Mouse (Mus musculus) kidney, embryonic 16.5 days (tissue): ENCODE data around the gene Atp2c2. TPM values are rescaled to one million over a fixed set of nuclear protein-coding genes. Genes with fewer than 3 reads are reported as not detected.

Source experiments
- ATAC-seq: fragments of 200-750 bp; cut with Nextera tagmentation; 2 replicates; pipeline ENCODE4 v1.8.0; 2017; ENCODE audit warnings: moderate TSS enrichment; ENCODE audit not compliant: low FRiP score, low TSS enrichment
- H3K27ac ChIP-seq: fragments of 300-500 bp; sonication (generic); 2 replicates; pipeline ENCODE4 v1.5.1; 2014; ENCODE audit warnings: low read length
- H3K27me3 ChIP-seq: fragments of 300-500 bp; sonication (generic); 2 replicates; pipeline ENCODE4 v1.6.1; 2014; ENCODE audit warnings: low read length, control low read depth, mixed read lengths; ENCODE audit not compliant: insufficient read depth
- H3K36me3 ChIP-seq: fragments of 300-500 bp; sonication (generic); 2 replicates; pipeline ENCODE4 v1.6.1; 2014; ENCODE audit warnings: low read length, control low read depth, mixed read lengths; ENCODE audit not compliant: insufficient read depth
- H3K4me1 ChIP-seq: fragments of 300-500 bp; sonication (generic); 2 replicates; pipeline ENCODE4 v1.6.1; 2014; ENCODE audit warnings: low read length, control low read depth, mixed read lengths; ENCODE audit not compliant: insufficient read depth
- H3K4me2 ChIP-seq: fragments of 300-500 bp; sonication (generic); replicated peaks from 2 replicates; pipeline ENCODE4 v1.6.1; 2014; ENCODE audit warnings: low read depth, low read length
- H3K4me3 ChIP-seq: fragments of 300-500 bp; sonication (generic); 2 replicates; pipeline ENCODE4 v1.5.1; 2014; ENCODE audit warnings: mild to moderate bottlenecking, low read length
- H3K9ac ChIP-seq: fragments of 300-500 bp; sonication (generic); replicated peaks from 2 replicates; pipeline ENCODE4 v1.6.1; 2014; ENCODE audit warnings: low read length
- H3K9me3 ChIP-seq: fragments of 300-500 bp; sonication (generic); 2 replicates; pipeline ENCODE4 v1.6.1; 2016; ENCODE audit warnings: low read length, control low read depth
- WGBS: fragments of 180-500 bp; shearing (Covaris S2); extraction: QIAGEN DNeasy Blood & Tissue Kit; methylation state at CpG from one replicate; pipeline ENCODE4 v1.1.7; 2014; 5-methylcytosine and 5-hydroxymethylcytosine counted together
- polyA plus RNA-seq: library from polyadenylated mRNA; unstranded; fragments of >200 nt; fragmentation: Nextera tagmentation; extraction: Ambion mirVana; gene quantifications from 2 replicates; pipeline ENCODE4 v1.2.1, GENCODE M21; 2015

Atp2c2 gene
- polyA plus RNA-seq, 1 experiment from 2014 or later = 1.9 TPM

DNA sequence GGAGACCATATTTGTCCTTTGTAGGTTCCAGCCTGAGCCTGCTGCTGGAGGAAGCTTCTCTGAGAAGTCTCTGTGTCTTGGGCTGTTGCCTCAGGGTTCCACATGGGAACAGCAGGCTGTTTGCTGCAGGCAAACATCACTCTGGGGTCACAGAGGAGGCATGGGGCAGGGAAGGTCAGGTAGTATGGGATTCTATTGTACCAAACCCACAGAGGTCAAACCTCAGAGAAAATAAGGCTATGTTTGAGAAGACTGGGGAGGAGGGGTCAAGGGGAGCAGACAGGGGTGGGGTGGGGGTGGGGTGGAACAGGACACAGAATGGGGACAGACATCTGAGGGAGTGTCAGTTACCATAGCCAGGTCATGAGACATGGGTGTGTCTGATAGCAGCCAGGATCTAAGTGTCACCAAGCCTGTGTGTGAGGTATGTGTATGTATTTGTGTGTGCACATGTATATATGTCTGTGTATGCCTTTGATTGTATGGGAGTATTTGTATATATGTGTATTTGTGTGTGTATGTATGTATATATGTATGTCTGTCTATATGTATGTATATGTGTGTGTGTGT is 17.0 kb downstream of the Atp2c2 start:
- no peak overlapping the region for H3K9ac ChIP-seq
- no peak overlapping the region for H3K27ac ChIP-seq
- no peaks in the 10 kb centered on the region for H3K36me3 ChIP-seq
- H3K27me3 ChIP-seq = no peaks in the 10 kb centered on the region
- no peak overlapping the region for H3K4me3 ChIP-seq
- no peaks in the 10 kb centered on the region for H3K4me1 ChIP-seq
- H3K9me3 ChIP-seq = no peaks in the 10 kb centered on the region
- H3K4me2 ChIP-seq = no peak overlapping the region
- ATAC-seq = no peak

DNA sequence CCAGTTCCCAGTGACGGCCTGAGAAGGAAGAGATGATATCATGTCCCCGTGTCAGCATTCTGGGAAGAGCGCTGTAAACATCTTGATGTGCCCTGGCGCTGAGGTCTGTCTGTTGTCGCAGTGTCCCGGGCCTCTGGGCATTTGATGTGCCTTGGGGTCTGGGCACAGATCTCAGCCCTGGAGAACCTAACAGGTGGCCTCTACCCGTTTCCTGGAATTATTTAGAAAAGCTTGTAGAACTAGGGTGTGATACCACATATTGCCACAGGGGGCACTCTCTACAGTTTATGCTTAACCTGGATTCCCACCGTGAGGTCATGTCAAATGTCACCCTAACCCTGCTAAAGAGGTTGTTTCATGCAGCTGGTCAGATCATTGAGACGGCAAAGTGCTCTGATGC is 18.0 kb downstream of the Atp2c2 start:
- Histone ChIP-seq H3K27ac (no peak overlapping the region), H3K4me3 (no peak overlapping the region), H3K4me2 (no peak overlapping the region), H3K4me1 (no peaks in the 10 kb centered on the region), H3K27me3 (no peaks in the 10 kb centered on the region), H3K9ac (no peak overlapping the region), H3K9me3 (no peaks in the 10 kb centered on the region), H3K36me3 (no peaks in the 10 kb centered on the region)
- WGBS = 58% methylated on average over 9 of the region's 9 CpGs
- ATAC-seq = no peak

DNA sequence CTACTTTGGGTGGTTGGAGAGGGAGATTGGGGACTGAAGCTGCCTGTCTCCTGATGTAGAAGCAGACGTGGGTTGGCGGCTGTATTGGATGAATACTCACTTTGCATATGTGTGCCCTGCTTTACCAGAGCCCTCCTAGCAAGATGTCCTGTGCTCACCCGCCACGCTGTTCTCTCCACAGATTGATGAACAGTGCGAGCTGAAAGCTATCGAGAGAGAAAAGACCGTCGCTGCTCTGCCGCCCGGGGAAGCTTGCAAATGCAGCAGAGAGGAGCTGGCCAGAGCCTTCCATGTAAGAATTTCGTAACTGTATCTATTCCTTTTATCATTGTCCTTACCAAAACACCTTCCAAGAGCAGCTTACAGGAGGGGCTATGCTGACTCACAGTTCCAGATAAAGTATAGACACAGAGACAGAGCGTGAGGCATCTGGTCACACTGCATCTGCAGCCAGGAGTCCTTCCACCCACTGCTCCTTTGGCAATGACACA is 19.2 kb downstream of the Atp2c2 start:
- no peak for ATAC-seq
- no peaks in the 10 kb centered on the region for H3K9me3 ChIP-seq
- no peak overlapping the region for H3K27ac ChIP-seq
- 69% methylated on average over 12 of the region's 12 CpGs for WGBS
- H3K9ac ChIP-seq = no peak overlapping the region
- no peak overlapping the region for H3K4me3 ChIP-seq
- H3K4me1 ChIP-seq = no peaks in the 10 kb centered on the region
- no peak overlapping the region for H3K4me2 ChIP-seq
- H3K36me3 ChIP-seq = no peaks in the 10 kb centered on the region
- no peaks in the 10 kb centered on the region for H3K27me3 ChIP-seq

DNA sequence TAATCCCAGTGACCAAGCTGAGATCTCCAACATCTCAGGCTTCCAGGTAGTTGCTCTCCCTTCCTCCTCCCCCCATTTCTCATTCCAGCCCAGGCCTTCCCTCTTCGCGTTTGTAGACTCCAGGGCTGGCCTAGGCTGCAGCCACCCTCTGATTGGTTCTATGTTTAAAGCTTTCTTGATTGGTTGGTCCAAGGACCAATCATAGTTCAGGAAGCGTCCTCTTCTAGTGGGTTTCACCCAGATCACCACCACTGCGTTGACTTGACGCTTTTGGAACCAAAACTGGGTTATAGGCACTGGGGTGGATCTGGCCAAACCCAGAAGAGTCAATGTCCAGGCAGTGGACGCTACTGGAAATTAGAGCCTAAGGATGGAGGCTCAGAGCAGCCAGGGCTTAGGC is 22.5 kb downstream of the Atp2c2 start:
- Histone ChIP-seq H3K4me3 (no peak overlapping the region), H3K27me3 (no peaks in the 10 kb centered on the region), H3K9ac (no peak overlapping the region), H3K4me2 (no peak overlapping the region), H3K36me3 (no peaks in the 10 kb centered on the region), H3K27ac (no peak overlapping the region), H3K4me1 (no peaks in the 10 kb centered on the region), H3K9me3 (no peaks in the 10 kb centered on the region)
- no peak for ATAC-seq
- WGBS = 64% methylated on average over 6 of the region's 6 CpGs

DNA sequence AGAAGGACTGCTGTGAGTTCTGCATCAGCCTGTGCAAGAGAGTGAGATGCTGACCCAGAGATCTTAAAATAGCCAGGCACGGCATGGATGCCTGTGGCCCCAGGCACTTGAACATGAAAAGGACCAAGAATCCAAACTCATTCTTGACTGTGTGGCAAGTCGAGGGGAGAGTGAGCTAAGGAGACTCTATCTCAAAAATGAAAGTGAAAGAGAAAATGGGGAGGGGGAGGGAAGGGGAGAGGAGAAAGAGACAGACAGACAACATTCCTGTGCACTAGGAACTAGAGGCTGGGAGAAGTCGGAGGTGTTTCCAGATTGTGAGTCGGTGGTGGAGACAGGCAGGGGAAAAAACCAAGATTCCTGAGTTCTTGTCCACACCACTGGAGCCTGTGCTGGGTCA is 23.9 kb downstream of the Atp2c2 start:
- no peak for ATAC-seq
- 68% methylated on average over 4 of the region's 4 CpGs for WGBS
- no peak overlapping the region for H3K27ac ChIP-seq
- no peaks in the 10 kb centered on the region for H3K27me3 ChIP-seq
- no peaks in the 10 kb centered on the region for H3K36me3 ChIP-seq
- no peaks in the 10 kb centered on the region for H3K9me3 ChIP-seq
- H3K4me1 ChIP-seq = no peaks in the 10 kb centered on the region
- H3K4me3 ChIP-seq = no peak overlapping the region
- no peak overlapping the region for H3K4me2 ChIP-seq
- H3K9ac ChIP-seq = no peak overlapping the region

DNA sequence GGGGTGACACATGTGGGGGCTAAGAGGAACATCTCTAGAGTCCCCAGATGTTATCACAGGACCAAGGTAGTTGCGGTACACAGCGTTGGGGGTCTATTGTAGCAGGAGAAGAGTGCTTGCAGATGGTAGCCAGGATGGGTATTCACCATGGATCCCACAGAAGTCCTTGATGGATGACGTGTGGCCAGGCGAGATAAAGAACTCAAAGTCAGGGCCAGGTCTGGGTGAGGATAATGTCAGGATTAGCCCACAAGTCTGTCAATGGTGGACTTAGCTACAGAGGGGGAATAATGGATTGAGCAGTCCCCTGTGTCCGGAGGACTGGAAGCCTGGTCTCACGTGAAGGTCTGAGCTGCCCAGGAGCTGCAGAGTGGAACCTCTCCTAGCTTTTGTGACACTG is 24.8 kb downstream of the Atp2c2 start:
- H3K27me3 ChIP-seq = no peaks in the 10 kb centered on the region
- ATAC-seq = no peak

DNA sequence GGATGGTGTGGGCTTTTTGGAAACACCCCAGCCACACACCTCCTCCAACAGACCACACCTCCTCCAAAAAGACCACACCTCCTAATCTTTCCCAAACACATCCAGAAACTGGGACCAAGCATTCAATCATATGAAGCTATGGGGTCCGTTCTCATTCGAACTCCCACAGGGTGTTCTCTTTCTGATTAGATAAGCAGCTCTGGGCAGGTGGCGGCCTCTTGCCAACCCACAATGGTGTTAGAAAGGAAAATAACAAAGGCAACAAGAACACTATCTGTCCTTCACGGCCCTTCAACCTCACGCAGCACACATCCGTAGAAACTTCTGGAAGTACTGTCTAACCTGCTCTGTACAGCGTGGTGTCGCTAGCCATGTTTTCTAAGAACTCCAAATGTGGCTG is 27.3 kb downstream of the Atp2c2 start:
- no peak for ATAC-seq
- Histone ChIP-seq H3K4me3 (no peak overlapping the region), H3K36me3 (no peaks in the 10 kb centered on the region), H3K9me3 (no peaks in the 10 kb centered on the region), H3K4me1 (no peaks in the 10 kb centered on the region), H3K9ac (no peak overlapping the region), H3K27me3 (no peaks in the 10 kb centered on the region), H3K27ac (no peak overlapping the region), H3K4me2 (no peak overlapping the region)
- WGBS = 86% methylated on average over 8 of the region's 8 CpGs

More for the DNA sequence above, 24.8 kb downstream of the Atp2c2 start:
- Histone ChIP-seq H3K9ac (no peak overlapping the region), H3K27ac (no peak overlapping the region), H3K4me1 (no peaks in the 10 kb centered on the region), H3K36me3 (no peaks in the 10 kb centered on the region), H3K4me2 (no peak overlapping the region), H3K4me3 (no peak overlapping the region), H3K9me3 (no peaks in the 10 kb centered on the region)
- WGBS = 92% methylated on average over 6 of the region's 6 CpGs

DNA sequence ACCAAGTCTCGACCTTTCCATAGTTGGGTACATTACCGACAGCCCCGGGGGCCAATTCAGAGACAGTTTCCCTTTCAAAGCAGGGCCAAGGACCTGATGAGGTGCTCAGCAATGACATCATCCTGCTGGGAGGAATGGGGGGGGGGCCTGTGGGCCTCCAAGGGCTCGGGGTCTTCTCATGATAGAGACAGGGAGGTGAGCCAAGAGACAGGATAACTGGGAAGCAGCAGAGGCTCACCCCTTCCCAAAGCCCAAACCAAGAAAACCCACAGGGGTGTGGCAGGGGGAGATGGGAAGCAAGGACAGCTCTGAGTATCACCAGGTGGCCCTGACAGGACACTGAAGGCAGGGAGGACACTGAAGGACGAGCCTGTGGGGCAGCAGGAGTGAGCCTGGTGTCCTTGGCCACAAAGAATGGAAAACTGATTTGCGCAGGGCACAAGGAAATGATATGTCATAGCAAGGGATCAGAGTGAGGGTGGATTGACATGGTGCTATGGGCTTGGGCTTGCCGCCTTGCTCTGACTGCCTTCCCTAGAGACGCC is 28.6 kb downstream of the Atp2c2 start:
- H3K4me3 ChIP-seq = no peak overlapping the region
- no peak for ATAC-seq
- H3K27me3 ChIP-seq = no peaks in the 10 kb centered on the region
- H3K9ac ChIP-seq = no peak overlapping the region
- H3K9me3 ChIP-seq = no peaks in the 10 kb centered on the region
- no peaks in the 10 kb centered on the region for H3K36me3 ChIP-seq
- H3K4me1 ChIP-seq = no peaks in the 10 kb centered on the region
- H3K4me2 ChIP-seq = no peak overlapping the region
- no peak overlapping the region for H3K27ac ChIP-seq
- WGBS = 88% methylated on average over 8 of the region's 8 CpGs

DNA sequence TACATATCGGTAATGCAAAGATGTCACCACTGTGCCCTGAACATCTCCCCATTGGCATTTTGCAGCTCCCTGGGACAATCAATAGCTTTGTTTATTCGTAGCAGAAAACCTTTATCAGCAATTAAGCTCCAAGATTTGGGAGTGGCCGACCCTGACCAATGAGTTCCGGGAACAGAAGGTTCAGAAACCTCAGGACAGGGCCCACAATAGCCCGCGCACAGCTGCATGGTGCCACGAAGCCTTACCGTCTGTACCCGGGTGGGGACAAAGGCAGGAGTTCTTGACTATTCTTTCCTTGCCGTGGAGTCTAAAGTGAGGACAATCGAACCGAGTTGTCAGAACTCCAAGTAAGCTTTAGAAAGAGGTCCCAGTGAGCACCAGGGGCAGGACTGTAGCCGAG is 32.3 kb downstream of the Atp2c2 start:
- H3K36me3 ChIP-seq = no peaks in the 10 kb centered on the region
- H3K9me3 ChIP-seq = no peaks in the 10 kb centered on the region
- H3K27ac ChIP-seq = no peak overlapping the region
- no peaks in the 10 kb centered on the region for H3K4me1 ChIP-seq
- 87% methylated on average over 13 of the region's 13 CpGs for WGBS
- no peak overlapping the region for H3K4me3 ChIP-seq
- H3K9ac ChIP-seq = no peak overlapping the region
- no peak for ATAC-seq
- no peak overlapping the region for H3K4me2 ChIP-seq
- no peaks in the 10 kb centered on the region for H3K27me3 ChIP-seq

DNA sequence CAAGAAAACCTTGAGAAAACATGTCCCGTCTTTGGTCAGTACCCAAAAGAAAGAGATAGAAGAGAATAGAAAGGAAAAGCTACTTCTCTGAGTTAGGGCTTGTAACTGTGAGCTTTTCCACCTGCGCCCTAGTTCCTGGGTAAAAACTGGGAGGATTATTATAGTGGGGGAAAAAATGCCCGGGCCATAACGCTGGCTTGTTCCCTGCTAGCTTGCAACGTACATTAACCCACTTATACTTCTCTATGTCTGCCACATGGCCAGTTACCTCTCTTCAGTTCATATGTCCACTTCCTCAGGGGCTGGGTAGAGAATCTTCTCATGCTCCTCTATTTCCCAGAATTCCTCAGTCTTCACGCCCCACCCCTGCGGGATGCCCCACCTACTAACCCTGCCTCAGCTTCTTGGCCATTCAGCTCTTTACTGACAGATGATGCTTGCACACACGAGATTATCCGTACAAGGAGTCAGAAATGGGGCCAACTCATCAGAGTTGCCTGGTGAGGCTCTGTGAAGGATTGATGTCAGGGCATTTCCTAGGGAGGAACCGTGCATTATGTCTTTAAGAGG is 36.6 kb downstream of the Atp2c2 start:
- Histone ChIP-seq H3K9me3 (no peaks in the 10 kb centered on the region), H3K9ac (no peak overlapping the region), H3K4me1 (no peaks in the 10 kb centered on the region), H3K27me3 (no peaks in the 10 kb centered on the region), H3K4me3 (no peak overlapping the region), H3K27ac (no peak overlapping the region), H3K4me2 (no peak overlapping the region), H3K36me3 (no peaks in the 10 kb centered on the region)
- WGBS = 86% methylated on average over 10 of the region's 10 CpGs
- no peak for ATAC-seq
